In the genomic region with DNA sequence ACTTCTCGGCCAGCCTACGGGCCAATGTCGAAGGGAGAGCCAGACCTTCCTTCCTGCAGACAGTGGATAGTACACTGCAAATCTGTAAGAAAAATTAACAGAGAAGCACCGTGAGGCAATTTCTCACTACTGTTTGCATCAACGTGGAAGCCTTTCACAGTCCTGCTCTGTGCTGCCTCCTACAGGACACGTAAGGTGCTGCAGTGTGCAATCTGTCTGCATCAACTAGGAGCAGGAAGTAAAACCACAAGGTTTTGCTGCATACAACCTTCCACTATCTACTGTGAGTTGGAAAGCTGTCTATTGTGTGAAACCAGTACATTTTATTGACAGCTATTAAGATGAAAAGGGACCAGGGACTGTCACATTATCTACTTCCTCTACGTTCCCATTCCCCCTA, we compare ENCODE assay signal across 9 mouse cellular contexts. TPM values are rescaled to one million over a fixed set of nuclear protein-coding genes. Genes with fewer than 3 reads are reported as not detected.
A peak's percentile ranks its signal among the peaks of the same experiment; 100 is the strongest.
DNase-seq lines count a peak whose midpoint lies in the region; ATAC-seq lines count a peak whose summit lies in the region.
"Had no signal": no experiment of that assay in that cellular context is flagged by ENCODE, and none has a peak within 500 bp of the region (broad histone marks: within the 10 kb centered on the region; RNA-seq: fewer than 3 reads in every experiment).

No protein-coding gene starts in this region.

- H3K27ac ChIP-seq in heart, embryonic 10.5 days, result no peak overlapping the region

- no peaks in the 10 kb centered on the region for H3K27me3 ChIP-seq in heart, embryonic 10.5 days (ENCODE audit: insufficient read depth, poor library complexity, severe bottlenecking)

- WGBS in heart, embryonic 10.5 days, result 92% methylated on average over 7 of the region's 7 CpGs

- peak; percentile 83 for ATAC-seq in megakaryocyte, adult 5-6 weeks (ENCODE audit: poor library complexity, severe bottlenecking)

- DNase-seq in heart, embryonic 10.5 days (ENCODE audit: low spot score), result peak; percentile 71
- no peak for DNase-seq in heart, adult 18-20 months
- DNase-seq in A20 (ENCODE audit: low read depth, low spot score) (peak; percentile 76), adipocyte (ENCODE audit: low spot score) (peak; percentile 51)
- DNase-seq in layer of hippocampus, postnatal 36 days, result no peak
- no peak for DNase-seq in cerebellum, adult 18-20 months
- no peak for DNase-seq in Muller cell, postnatal 12 days (ENCODE audit: inconsistent ontology term)

- no peaks in the 10 kb centered on the region; the same call in 1 of the 2 replicates for H3K4me1 ChIP-seq in heart, embryonic 10.5 days

- H3K36me3 ChIP-seq in heart, embryonic 10.5 days, result peaks cover 96% of the 10 kb centered on the region

- H3K9me3 ChIP-seq in heart, embryonic 10.5 days, result no peaks in the 10 kb centered on the region

- no peak overlapping the region for H3K4me3 ChIP-seq in heart, embryonic 10.5 days

RNA-seq across cellular contexts. Expression of gene Rfc3, which starts 6.2 kb away (rescaled TPM):
- polyA plus RNA-seq in heart, embryonic 10.5 days (2016; fragmentation: Nextera tagmentation; extraction: Ambion mirVana), result 72.1 and 107 TPM in 2 replicates
- total RNA-seq in heart, adult 18-20 months (2021), result 1 to 10 TPM; 4.5 to 4.9 TPM
- total RNA-seq in megakaryocyte, adult 5-6 weeks (2015), result 51.6 and 65.9 TPM in 2 replicates
- 33.9 and 40.2 TPM in 2 replicates for total RNA-seq in megakaryocyte, adult 5-6 weeks (2017)
- total RNA-seq in layer of hippocampus, postnatal 36 days (2021), result 10 to 100 TPM in 1 of 2 experiments, 1 to 10 TPM in 1; 8.9 to 10.5 TPM

RNA-seq across cellular contexts. Expression of gene Vmn2r18, which starts 39.0 kb away (rescaled TPM):
- not detected in 2 replicates for polyA plus RNA-seq in heart, embryonic 10.5 days (2016; fragmentation: Nextera tagmentation; extraction: Ambion mirVana)
- not detected for total RNA-seq in heart, adult 18-20 months (2021)
- total RNA-seq in megakaryocyte, adult 5-6 weeks (2015), result not detected in 2 replicates
- total RNA-seq in megakaryocyte, adult 5-6 weeks (2017), result not detected in 2 replicates
- not detected for total RNA-seq in layer of hippocampus, postnatal 36 days (2021)
- polyA plus RNA-seq: heart, embryonic 14.5 days had no signal

Comparison
In these comparisons a context has a peak if more than half of its experiments do, and no peak if none do; other contexts are left out.
1. DNase-seq: peak in heart, embryonic 10.5 days (single experiment), A20 (single experiment) and adipocyte (single experiment); none in heart, adult 18-20 months (0 of 2), layer of hippocampus, postnatal 36 days (0 of 2), cerebellum, adult 18-20 months (0 of 2) and Muller cell, postnatal 12 days (single experiment).